Mouse (Mus musculus): ENCODE measurements around the gene Ascc3.

Gene Ascc3

GRCm38 (mm10) chr10:50592355-50593293 lies at the start of gene Ascc3:
Ascc3 (plus strand) TSS chr10:50592669.
- peak; percentile 90 for DNase-seq

DNA sequence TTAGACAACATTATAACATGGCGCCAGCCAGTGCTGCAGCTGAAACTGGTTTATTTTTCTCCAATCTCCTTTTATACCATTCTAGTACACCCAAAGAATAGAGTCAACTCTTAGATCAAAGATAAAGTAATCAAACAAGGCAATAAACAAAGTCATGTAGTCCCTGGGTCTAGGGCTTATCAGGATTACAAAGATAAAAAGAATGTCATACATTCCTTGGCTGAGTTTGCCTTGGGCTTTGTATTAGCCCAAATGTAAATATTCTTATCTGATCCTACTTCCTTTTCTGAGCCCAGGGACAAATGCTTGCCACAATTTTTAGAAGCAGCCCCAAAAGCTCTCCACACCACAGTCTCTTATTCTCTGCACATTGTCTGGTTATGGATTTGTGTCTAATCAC lies 7.7 kb upstream of the Ascc3 start:
- DNase-seq, result no peak

DNA sequence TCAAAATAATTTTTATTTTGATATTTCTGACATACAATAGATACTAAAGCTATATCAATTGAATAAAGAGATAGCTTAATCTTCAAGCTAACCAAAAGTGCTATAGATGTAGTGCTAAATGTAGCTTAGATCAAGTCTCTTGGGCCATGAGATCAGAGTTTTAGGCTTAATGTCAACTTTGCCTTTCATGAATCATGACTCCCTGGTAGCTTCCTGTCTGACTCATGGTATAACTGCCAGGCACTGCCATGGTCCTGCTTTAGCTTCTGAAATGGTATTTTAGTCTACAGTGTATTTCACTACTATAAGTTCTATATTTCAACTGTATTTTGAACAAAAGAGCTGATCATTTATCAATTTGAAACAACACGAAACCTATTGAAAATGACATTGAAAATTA lies 5.9 kb upstream of the Ascc3 start:
- DNase-seq, result no peak

DNA sequence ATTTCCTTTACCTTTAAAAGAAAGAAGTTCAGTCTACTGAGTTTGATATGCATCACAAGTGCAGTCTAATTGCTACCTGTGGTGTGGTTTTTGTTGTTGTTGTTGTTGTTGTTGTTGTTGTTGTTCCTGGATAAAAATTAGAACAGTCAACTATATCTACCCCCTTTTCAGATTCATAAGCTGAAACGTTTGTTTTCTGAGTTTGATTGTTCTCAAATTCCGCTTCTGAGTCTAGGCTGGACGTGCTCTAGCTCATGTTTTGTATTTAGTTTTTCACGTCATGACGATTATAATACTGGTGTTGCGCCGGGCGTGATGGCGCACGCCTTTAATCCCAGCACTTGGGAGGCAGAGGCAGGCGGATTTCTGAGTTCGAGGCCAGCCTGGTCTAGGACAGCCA lies 902 bp downstream of the Ascc3 start:
- DNase-seq, result peak; percentile 20

GRCm38 (mm10) chr10:50595340-50595739 lies 2.9 kb downstream of the Ascc3 start:
- no peak for DNase-seq

- no peak for DNase-seq
These were observed 12.4 kb downstream of the Ascc3 start for GRCm38 (mm10) chr10:50604919-50605318.

DNA sequence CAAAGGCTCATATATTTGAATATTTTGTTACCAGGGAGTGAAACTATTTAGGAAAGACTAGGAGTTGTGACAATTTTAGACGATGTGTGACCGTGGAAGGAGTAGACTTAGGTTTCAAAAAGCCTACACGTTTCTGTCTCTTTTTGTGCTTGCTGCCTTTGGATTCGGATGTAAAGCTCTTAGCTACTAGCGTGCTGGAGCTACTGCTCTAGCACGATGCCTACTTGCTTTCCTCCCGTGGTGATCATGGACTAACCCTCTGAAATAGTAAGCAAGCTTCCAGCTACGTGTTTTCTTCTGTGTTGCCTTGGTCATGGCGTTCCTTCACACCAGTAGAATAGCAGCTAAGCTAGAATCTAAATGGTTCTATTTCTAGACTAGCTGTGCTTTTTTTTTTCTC lies 21.4 kb downstream of the Ascc3 start:
- DNase-seq, result no peak

GRCm38 (mm10) chr10:50625874-50626273 lies 33.4 kb downstream of the Ascc3 start:
- no peak for DNase-seq

GRCm38 (mm10) chr10:50639607-50640006 lies 47.1 kb downstream of the Ascc3 start:
- no peak for DNase-seq

DNA sequence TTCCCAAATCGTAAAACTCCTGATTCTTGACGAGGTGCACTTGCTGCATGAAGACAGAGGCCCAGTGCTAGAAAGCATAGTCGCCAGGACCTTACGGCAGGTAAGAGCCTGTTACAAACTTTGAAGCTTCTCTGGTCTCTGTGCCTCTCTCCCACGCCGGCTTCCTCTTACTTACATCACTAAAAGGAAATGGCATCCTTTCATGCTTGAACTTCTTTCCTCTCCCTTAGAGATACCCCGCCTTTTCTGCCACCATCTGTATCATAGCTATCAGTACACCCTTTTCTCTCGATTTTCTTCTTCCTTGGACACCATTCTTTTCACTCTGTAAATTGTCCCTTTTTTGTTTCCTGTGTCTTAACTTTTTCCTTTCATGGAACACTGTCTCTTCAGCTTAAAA lies 58.1 kb downstream of the Ascc3 start:
- no peak for DNase-seq

- DNase-seq, result no peak
These were observed 61.1 kb downstream of the Ascc3 start for GRCm38 (mm10) chr10:50653551-50653950.

GRCm38 (mm10) chr10:50657352-50657751 lies 64.9 kb downstream of the Ascc3 start:
- peak; percentile 27 for DNase-seq

DNA sequence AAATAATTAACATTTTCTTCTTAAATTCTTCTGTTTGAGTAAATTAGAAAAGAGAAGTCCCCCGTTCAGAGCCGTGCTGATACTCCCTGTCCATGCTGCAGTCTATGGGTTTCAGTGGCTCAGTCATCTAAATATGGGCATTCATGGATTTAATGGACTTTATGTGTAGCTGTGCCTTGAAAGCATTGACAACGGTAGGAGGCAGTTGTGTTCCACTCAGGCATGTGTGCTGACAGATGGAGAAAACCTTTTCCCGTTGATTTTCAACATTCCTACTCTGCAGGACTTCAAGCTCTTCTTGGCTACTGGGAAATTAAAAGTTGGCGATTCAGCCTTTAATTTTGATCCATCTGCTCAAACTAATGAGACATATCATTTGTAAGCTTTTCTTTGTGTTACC lies 79.0 kb downstream of the Ascc3 start:
- peak; percentile 88 for DNase-seq

DNA sequence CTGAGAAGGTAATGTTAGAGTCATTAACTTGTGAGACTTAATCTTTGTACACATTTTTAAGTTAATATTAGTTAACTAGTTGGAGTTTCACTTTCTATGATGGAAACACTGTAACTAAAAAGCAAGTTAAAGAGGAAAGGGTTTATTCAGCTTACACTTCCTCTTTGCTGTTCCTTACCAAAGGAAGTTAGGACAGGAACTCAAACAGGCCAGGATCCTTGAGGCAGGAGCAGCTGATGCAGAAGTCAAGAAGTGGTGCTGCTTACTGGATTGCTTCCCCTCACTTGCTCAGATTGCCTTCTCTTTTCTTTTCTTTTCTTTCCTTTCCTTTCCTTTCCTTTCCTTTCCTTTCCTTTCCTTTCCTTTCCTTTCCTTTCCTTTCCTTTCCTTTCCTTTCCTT lies 97.9 kb downstream of the Ascc3 start:
- DNase-seq, result no peak

GRCm38 (mm10) chr10:50698836-50699433 lies 106.5 kb downstream of the Ascc3 start:
- DNase-seq, result peak; percentile 39

GRCm38 (mm10) chr10:50701736-50702135 lies 109.3 kb downstream of the Ascc3 start:
- DNase-seq, result no peak

GRCm38 (mm10) chr10:50702361-50702760 lies 109.9 kb downstream of the Ascc3 start:
- no peak for DNase-seq

- peak; percentile 58 for DNase-seq
These were observed 111.7 kb downstream of the Ascc3 start for GRCm38 (mm10) chr10:50704202-50704601.

DNA sequence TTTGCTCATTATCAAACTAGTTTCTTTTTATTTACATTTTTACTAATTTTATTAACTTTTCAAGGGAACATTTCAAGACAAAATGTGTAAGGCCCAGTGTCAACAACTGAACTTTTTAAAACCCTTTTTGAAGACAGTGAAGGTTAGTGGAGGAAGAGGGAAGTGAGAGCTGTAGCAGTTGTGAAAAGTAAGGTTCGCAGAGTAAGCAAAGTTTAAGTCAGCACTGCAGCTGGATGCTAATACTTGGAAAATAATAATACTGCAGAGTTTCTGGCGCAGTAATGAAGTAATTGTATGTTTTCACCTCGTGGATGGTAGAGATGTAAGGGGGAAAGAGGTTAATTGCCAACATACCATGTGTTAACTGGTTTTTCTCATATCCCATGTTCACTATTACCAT lies 112.4 kb downstream of the Ascc3 start:
- no peak for DNase-seq

- DNase-seq, result no peak
These were observed 118.8 kb downstream of the Ascc3 start for GRCm38 (mm10) chr10:50711286-50711685.

DNA sequence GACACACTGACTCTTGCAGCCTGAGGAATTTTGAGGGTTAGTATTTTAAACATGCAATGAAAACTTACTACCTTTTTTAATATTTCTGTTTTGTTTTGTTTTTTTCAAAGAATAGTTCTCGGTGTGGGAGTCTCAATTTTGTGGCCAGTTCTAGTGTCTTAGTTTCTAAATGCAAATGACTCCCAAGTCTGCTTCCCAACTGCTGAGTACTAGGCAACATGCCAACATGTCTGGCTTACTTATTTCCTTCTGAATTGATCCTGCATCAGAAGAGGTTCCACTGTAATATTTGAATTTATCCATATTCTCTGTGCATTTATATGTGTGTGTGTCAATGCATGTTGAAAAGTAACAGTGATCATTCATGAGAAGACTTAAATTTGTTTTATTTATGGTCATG lies 119.3 kb downstream of the Ascc3 start:
- peak; percentile 19 for DNase-seq

DNA sequence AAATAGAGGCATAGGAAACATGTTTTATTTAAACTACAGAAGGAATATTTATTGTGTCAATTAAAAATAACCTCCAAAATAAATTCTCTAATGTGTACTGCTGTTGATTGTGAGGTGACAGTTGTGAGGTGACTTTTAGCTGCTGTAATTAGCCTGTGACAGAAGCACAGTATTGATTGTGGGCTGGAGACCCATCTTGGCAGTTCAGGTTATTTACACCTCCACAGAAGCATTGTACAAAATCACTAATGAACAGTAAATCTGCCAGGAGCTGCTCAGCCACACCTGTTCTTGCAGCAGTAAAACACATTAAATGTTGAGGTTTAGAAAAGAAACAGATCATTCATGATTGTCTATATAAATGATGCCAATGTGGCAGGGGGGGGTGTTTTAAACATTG lies 141.0 kb downstream of the Ascc3 start:
- no peak for DNase-seq

GRCm38 (mm10) chr10:50762069-50762468 lies 169.6 kb downstream of the Ascc3 start:
- DNase-seq, result no peak

GRCm38 (mm10) chr10:50762984-50763383 lies 170.5 kb downstream of the Ascc3 start:
- DNase-seq, result no peak
